Mouse (Mus musculus): Measurements from ENCODE around the gene Abi1. TPM values are rescaled to one million over a fixed set of nuclear protein-coding genes. Genes with fewer than 3 reads are reported as not detected.
A peak's percentile ranks its signal among the peaks of the same experiment; 100 is the strongest.
"Not testable (repeated sequence)": the region's sequence is repeated elsewhere in the genome, so short reads cannot be mapped to it uniquely, and the experiment has no call there.

Gene Abi1
- polyA plus RNA-seq, 1 experiment from 2014 or later = 40.7 TPM

- WGBS = 63% methylated on average over 3 of the region's 3 CpGs
- Histone ChIP-seq H3K9me3 (ENCODE audit: control insufficient read depth, low read length) (no peaks in the 10 kb centered on the region), H3K4me3 (ENCODE audit: low read depth, low read length) (no peak overlapping the region), H3K4me1 (replicated peaks; ENCODE audit: control insufficient read depth, insufficient read depth) (peaks cover 3% of the 10 kb centered on the region; the same call in 1 of the 2 replicates), H3K27me3 (ENCODE audit: control insufficient read depth, insufficient read depth, low read length) (no peaks in the 10 kb centered on the region), H3K36me3 (ENCODE audit: control insufficient read depth, insufficient read depth, low read length) (no peaks in the 10 kb centered on the region), H3K27ac (replicated peaks) (no peak overlapping the region), H3K4me2 (replicated peaks; ENCODE audit: low read depth) (no peak overlapping the region), H3K9ac (ENCODE audit: low read length) (no peak overlapping the region)
- no peak for TF ChIP-seq CTCF (IDR thresholded peaks at IDR 0.05; ENCODE audit: low read depth)
- no peak for TF ChIP-seq EP300 (optimal IDR thresholded peaks at IDR 0.05)
- ATAC-seq (ENCODE audit: low FRiP score, low TSS enrichment) (no peak), DNase-seq (ENCODE audit: low spot score) (no peak)
These were observed 23.9 kb downstream of the Abi1 start for GRCm38 (mm10) chr2:23016121-23016520.

DNA sequence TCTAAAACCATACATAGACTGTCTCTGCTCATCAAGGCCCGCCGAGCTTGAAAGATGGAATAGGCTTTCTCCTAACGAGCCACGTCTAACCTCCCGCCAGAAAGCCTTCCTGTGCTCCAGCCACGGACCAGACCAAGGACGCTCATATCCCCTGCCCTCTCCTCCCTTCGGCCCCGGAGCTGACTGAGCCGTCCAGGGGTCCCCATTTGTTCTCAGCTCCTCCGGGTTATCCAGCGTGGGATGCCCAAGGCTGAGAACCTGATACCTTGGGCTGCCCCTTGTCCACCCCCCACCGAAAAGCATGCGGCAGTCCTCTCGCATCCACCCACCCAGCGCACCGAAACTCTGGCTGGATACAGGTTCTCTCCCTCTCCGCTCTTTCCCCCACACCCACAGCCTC, 24.7 kb downstream of the Abi1 start:
- no peak overlapping the region for H3K4me3 ChIP-seq (ENCODE audit: low read depth, low read length)
- H3K9ac ChIP-seq (ENCODE audit: low read length) = no peak overlapping the region
- TF ChIP-seq EP300 (optimal IDR thresholded peaks at IDR 0.05) = no peak
- no peak for TF ChIP-seq CTCF (IDR thresholded peaks at IDR 0.05; ENCODE audit: low read depth)
- no peaks in the 10 kb centered on the region for H3K9me3 ChIP-seq (ENCODE audit: control insufficient read depth, low read length)
- 54% methylated on average over 18 of the region's 18 CpGs for WGBS
- no peak for ATAC-seq (ENCODE audit: low FRiP score, low TSS enrichment)
- H3K4me2 ChIP-seq (replicated peaks; ENCODE audit: low read depth) = no peak overlapping the region
- peaks cover 3% of the 10 kb centered on the region; the same call in 1 of the 2 replicates for H3K4me1 ChIP-seq (replicated peaks; ENCODE audit: control insufficient read depth, insufficient read depth)
- H3K27ac ChIP-seq (replicated peaks) = no peak overlapping the region
- no peaks in the 10 kb centered on the region for H3K36me3 ChIP-seq (ENCODE audit: control insufficient read depth, insufficient read depth, low read length)
- no peaks in the 10 kb centered on the region for H3K27me3 ChIP-seq (ENCODE audit: control insufficient read depth, insufficient read depth, low read length)
- DNase-seq (ENCODE audit: low spot score) = no peak

- ATAC-seq (ENCODE audit: low FRiP score, low TSS enrichment) = peak; percentile 74
- H3K9me3 ChIP-seq (ENCODE audit: control insufficient read depth, low read length); H3K4me1 ChIP-seq (replicated peaks; ENCODE audit: control insufficient read depth, insufficient read depth); H3K4me2 ChIP-seq (replicated peaks; ENCODE audit: low read depth); H3K36me3 ChIP-seq (ENCODE audit: control insufficient read depth, insufficient read depth, low read length); H3K27me3 ChIP-seq (ENCODE audit: control insufficient read depth, insufficient read depth, low read length); DNase-seq (ENCODE audit: low spot score); H3K27ac ChIP-seq (replicated peaks); H3K9ac ChIP-seq (ENCODE audit: low read length); H3K4me3 ChIP-seq (ENCODE audit: low read depth, low read length): not testable (repeated sequence)
- 34% methylated on average over 2 of the region's 3 CpGs for WGBS
These were observed 25.1 kb downstream of the Abi1 start for GRCm38 (mm10) chr2:23014935-23015334.

- Histone ChIP-seq H3K36me3 (ENCODE audit: control insufficient read depth, insufficient read depth, low read length) (0 out of 2 replicates have a peak, but pooled peaks cover 2% of the 10 kb centered on the region), H3K27ac (replicated peaks) (no peak overlapping the region), H3K4me3 (ENCODE audit: low read depth, low read length) (no peak overlapping the region), H3K27me3 (ENCODE audit: control insufficient read depth, insufficient read depth, low read length) (no peaks in the 10 kb centered on the region), H3K9ac (ENCODE audit: low read length) (no peak overlapping the region), H3K9me3 (ENCODE audit: control insufficient read depth, low read length) (no peaks in the 10 kb centered on the region), H3K4me2 (replicated peaks; ENCODE audit: low read depth) (no peak overlapping the region), H3K4me1 (replicated peaks; ENCODE audit: control insufficient read depth, insufficient read depth) (no peaks in the 10 kb centered on the region)
- WGBS = 53% methylated on average over 1 of the region's 1 CpGs
- ATAC-seq (ENCODE audit: low FRiP score, low TSS enrichment) = no peak
- no peak for DNase-seq (ENCODE audit: low spot score)
- TF ChIP-seq CTCF (IDR thresholded peaks at IDR 0.05; ENCODE audit: low read depth) (no peak), EP300 (optimal IDR thresholded peaks at IDR 0.05) (no peak)
These were observed 31.8 kb downstream of the Abi1 start for GRCm38 (mm10) chr2:23008256-23008655.

GRCm38 (mm10) chr2:23007577-23007976, 32.5 kb downstream of the Abi1 start:
- H3K27ac ChIP-seq (replicated peaks) = no peak overlapping the region

GRCm38 (mm10) chr2:23007149-23007548, 32.9 kb downstream of the Abi1 start:
- Histone ChIP-seq H3K4me1 (replicated peaks; ENCODE audit: control insufficient read depth, insufficient read depth) (no peaks in the 10 kb centered on the region), H3K4me3 (ENCODE audit: low read depth, low read length) (no peak overlapping the region), H3K36me3 (ENCODE audit: control insufficient read depth, insufficient read depth, low read length) (0 out of 2 replicates have a peak, but pooled peaks cover 2% of the 10 kb centered on the region), H3K4me2 (replicated peaks; ENCODE audit: low read depth) (no peak overlapping the region), H3K9ac (ENCODE audit: low read length) (no peak overlapping the region), H3K27ac (replicated peaks) (no peak overlapping the region), H3K27me3 (ENCODE audit: control insufficient read depth, insufficient read depth, low read length) (no peaks in the 10 kb centered on the region), H3K9me3 (ENCODE audit: control insufficient read depth, low read length) (no peaks in the 10 kb centered on the region)
- DNase-seq (ENCODE audit: low spot score) (no peak), ATAC-seq (ENCODE audit: low FRiP score, low TSS enrichment) (no peak)
- TF ChIP-seq EP300 (optimal IDR thresholded peaks at IDR 0.05) (no peak), CTCF (IDR thresholded peaks at IDR 0.05; ENCODE audit: low read depth) (no peak)
- WGBS = 72% methylated on average over 2 of the region's 2 CpGs

More at GRCm38 (mm10) chr2:23007577-23007976, 32.5 kb downstream of the Abi1 start:
- 90% methylated on average over 7 of the region's 7 CpGs for WGBS
- DNase-seq (ENCODE audit: low spot score) (no peak), ATAC-seq (ENCODE audit: low FRiP score, low TSS enrichment) (no peak)
- H3K9ac ChIP-seq (ENCODE audit: low read length) = no peak overlapping the region
- H3K4me2 ChIP-seq (replicated peaks; ENCODE audit: low read depth) = no peak overlapping the region
- no peaks in the 10 kb centered on the region for H3K27me3 ChIP-seq (ENCODE audit: control insufficient read depth, insufficient read depth, low read length)
- H3K36me3 ChIP-seq (ENCODE audit: control insufficient read depth, insufficient read depth, low read length) = 0 out of 2 replicates have a peak, but pooled peaks cover 2% of the 10 kb centered on the region
- no peaks in the 10 kb centered on the region for H3K9me3 ChIP-seq (ENCODE audit: control insufficient read depth, low read length)
- H3K4me1 ChIP-seq (replicated peaks; ENCODE audit: control insufficient read depth, insufficient read depth) = no peaks in the 10 kb centered on the region
- TF ChIP-seq CTCF (IDR thresholded peaks at IDR 0.05; ENCODE audit: low read depth) (peak; percentile 34), EP300 (optimal IDR thresholded peaks at IDR 0.05) (no peak)
- H3K4me3 ChIP-seq (ENCODE audit: low read depth, low read length) = no peak overlapping the region

All from stomach, postnatal 0 days (tissue).